Mouse (Mus musculus): ENCODE measurements around the gene Folr1.

DNA sequence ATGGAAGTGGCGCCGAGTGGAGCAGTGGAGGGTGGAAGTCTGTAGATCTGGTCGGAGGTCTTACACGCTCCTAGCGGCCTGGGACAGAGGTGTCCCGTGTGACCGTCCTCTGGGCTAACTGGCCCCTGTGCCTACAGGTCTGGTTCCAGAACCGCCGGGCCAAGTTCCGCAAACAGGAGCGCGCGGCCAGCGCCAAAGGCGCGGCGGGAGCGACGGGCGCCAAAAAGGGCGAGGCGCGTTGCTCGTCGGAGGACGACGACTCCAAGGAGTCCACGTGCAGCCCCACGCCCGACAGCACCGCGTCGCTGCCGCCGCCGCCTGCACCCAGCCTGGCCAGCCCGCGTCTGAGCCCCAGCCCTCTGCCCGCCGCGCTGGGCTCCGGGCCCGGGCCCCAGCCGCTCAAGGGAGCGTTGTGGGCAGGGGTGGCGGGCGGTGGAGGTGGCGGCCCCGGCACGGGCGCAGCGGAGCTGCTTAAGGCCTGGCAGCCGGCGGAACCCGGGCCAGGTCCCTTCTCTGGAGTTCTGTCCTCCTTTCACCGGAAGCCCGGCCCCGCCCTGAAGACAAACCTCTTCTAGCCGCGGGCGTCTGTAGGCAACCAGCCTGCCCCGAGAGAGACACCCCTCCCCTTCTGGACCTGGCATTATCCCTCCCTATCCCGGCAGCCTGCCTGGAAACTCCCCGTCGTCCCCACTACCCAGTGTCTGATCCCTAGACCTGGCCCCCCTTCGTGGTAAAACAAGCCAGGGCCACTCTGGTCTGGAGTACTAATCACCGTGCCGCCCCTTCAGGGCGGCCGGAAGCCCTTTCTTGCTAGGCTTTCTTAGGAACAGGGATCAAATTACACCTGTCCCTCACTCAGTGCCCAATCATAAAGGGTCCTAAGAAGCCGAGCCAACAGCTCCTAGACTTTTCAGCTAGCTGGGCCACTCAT lies 48.8 kb downstream of the Folr1 start:
- TF ChIP-seq POLR2A (IDR thresholded peaks at IDR 0.05; ENCODE audit: borderline replicate concordance, insufficient read depth, low read length) (no peak), CTCF (IDR thresholded peaks at IDR 0.05; ENCODE audit: borderline replicate concordance, insufficient read depth, low read depth, low read length) (no peak)

All from cerebellum, adult 2 months (tissue).